Mouse (Mus musculus) adrenal gland, postnatal 36 days (tissue): ENCODE results near the gene Tmprss12. TPM values are rescaled to one million over a fixed set of nuclear protein-coding genes. Genes with fewer than 3 reads are reported as not detected.
A peak's percentile ranks its signal among the peaks of the same experiment; 100 is the strongest.
"Not testable (repeated sequence)": the region's sequence is repeated elsewhere in the genome, so short reads cannot be mapped to it uniquely, and the experiment has no call there.

Experiments used
- DNase-seq, 2 experiments: peaks; one replicate each; pipeline ENCODE4 v3.0.0; 2021; ENCODE audit warnings: mixed read lengths in 1 of 2
- total RNA-seq, 2 experiments: library from RNA; stranded (reverse); gene quantifications; 2 replicates each; pipeline ENCODE4 v1.2.3; 2021

Gene Tmprss12
- total RNA-seq, 2 experiments from 2014 or later: not detected

- no peak for DNase-seq
Measured at GRCm38 (mm10) chr15:100325235-100325634, 44.6 kb downstream of the Tmprss12 start.

GRCm38 (mm10) chr15:100328089-100328488 lies 47.5 kb downstream of the Tmprss12 start:
- DNase-seq: not testable (repeated sequence)

- DNase-seq: not testable (repeated sequence)
Measured at GRCm38 (mm10) chr15:100329336-100329735, 48.7 kb downstream of the Tmprss12 start.

GRCm38 (mm10) chr15:100330739-100331138 lies 50.1 kb downstream of the Tmprss12 start:
- no peak for DNase-seq

- not testable (repeated sequence) for DNase-seq
Measured at GRCm38 (mm10) chr15:100332077-100332961, 51.7 kb downstream of the Tmprss12 start.

GRCm38 (mm10) chr15:100334629-100335028 lies 54.0 kb downstream of the Tmprss12 start, which contains the start of gene Mettl7a3:
Gene Mettl7a3 (plus strand): TSS chr15:100334929.
- DNase-seq: no peak

- not testable (repeated sequence) for DNase-seq
Measured at GRCm38 (mm10) chr15:100337328-100337727, 56.7 kb downstream of the Tmprss12 start.

- DNase-seq: peak; percentile 63 to 78
Measured at GRCm38 (mm10) chr15:100337847-100338246, 57.2 kb downstream of the Tmprss12 start.

GRCm38 (mm10) chr15:100341314-100341980 lies 60.8 kb downstream of the Tmprss12 start:
- DNase-seq: not testable (repeated sequence)

Other genes with a start within 250 kb of the Tmprss12 start
- 10 to 100 TPM; 15.7 to 17.6 TPM for gene Dip2b, start 242.2 kb upstream of the Tmprss12 start, total RNA-seq
- gene Atf1, start 53.0 kb upstream of the Tmprss12 start, total RNA-seq: 10 to 100 TPM; 49.1 to 75.3 TPM
- 100 to 1,000 TPM in 1 of 2 experiments, 10 to 100 TPM in 1; 85.2 to 126 TPM for gene Mettl7a1, start 23.3 kb downstream of the Tmprss12 start, total RNA-seq
- gene Mettl7a3, start 54.1 kb downstream of the Tmprss12 start, total RNA-seq: not detected
- gene Methig1, start 72.3 kb downstream of the Tmprss12 start, total RNA-seq: under 1 TPM; 0.36 to 0.56 TPM
- 1 to 10 TPM; 2.0 to 2.2 TPM for gene Mettl7a2, start 72.4 kb downstream of the Tmprss12 start, total RNA-seq
- gene Higd1c, start 83.7 kb downstream of the Tmprss12 start, total RNA-seq: not detected
- not detected for gene Gm5475, start 141.3 kb downstream of the Tmprss12 start, total RNA-seq
- 100 to 1,000 TPM in 1 of 2 experiments, 10 to 100 TPM in 1; 98.5 to 112 TPM for gene Slc11a2, start 144.2 kb downstream of the Tmprss12 start, total RNA-seq
- gene Letmd1, start 188.2 kb downstream of the Tmprss12 start, total RNA-seq: 100 to 1,000 TPM; 138 to 150 TPM
- gene Csrnp2, start 214.7 kb downstream of the Tmprss12 start, total RNA-seq: 1 to 10 TPM; 5.4 to 5.8 TPM